Mouse (Mus musculus): ENCODE results near the gene Cit.

DNA sequence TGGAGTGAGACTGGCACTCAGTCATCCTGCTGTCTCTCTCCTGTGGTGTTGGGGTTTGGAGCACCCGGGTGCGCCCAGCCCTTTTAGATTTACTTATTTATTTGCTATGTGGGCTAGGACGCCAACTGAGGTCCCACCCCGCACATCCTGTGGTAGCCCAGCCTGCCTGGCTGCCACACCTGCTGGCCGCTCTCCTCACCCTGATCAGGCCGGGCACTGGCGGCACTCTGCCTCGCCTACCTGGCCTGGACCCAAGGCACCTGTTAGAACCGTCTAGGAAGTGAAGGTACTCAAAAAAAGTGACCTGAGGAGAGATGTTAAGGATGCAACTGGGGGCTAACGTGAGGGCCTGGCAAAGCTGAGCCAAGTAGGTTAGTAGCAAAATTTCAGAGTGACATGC is 17.4 kb downstream of the Cit start:
- TF ChIP-seq CHD2 (IDR thresholded peaks at IDR 0.05; ENCODE audit: low read depth, low read length): no peak
- TF ChIP-seq ZNF384 (IDR thresholded peaks at IDR 0.05; ENCODE audit: low read depth, low read length): no peak
- no peak for TF ChIP-seq ZC3H11A (IDR thresholded peaks at IDR 0.05; ENCODE audit: borderline replicate concordance, low read depth, low read length)
- no peak for TF ChIP-seq HCFC1 (IDR thresholded peaks at IDR 0.05; ENCODE audit: borderline replicate concordance, insufficient read depth, low read length)

Measured in ES-E14 (cell line).